In the genomic region with DNA sequence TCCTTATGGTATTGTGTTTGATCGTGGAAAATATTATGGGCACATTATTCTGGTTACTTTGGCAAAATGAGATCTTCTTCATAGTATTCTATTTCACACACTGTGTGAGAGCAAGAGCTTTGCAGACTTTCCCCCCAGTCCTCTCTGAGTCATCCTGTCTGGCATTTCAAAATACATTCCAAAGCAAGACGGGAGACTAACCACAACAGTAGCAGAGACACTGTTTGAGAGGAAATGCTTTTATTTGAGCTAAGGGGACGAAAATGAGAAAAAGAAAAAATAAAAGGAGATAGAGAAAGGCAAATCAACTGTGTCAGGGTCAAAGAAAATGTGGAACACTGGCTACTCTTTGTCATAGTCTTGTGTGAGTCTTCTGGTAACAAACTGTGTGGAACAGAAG, we compare ENCODE assay signal across 15 mouse cellular contexts.
DNase-seq lines count a peak whose midpoint lies in the region; ATAC-seq and TF ChIP-seq lines count a peak whose summit lies in the region.
"Had no signal": no experiment of that assay in that cellular context is flagged by ENCODE, and none has a peak within 500 bp of the region (broad histone marks: within the 10 kb centered on the region; RNA-seq: fewer than 3 reads in every experiment).

No protein-coding gene starts in this region.

- H3K9ac ChIP-seq in heart, postnatal 0 days (replicated peaks; ENCODE audit: low read depth, low read length): no peak overlapping the region
- H3K9ac ChIP-seq: liver, embryonic 15.5 days; stomach, embryonic 15.5 days had no signal

- H3K4me3 ChIP-seq in heart, postnatal 0 days (ENCODE audit: low read depth, low read length): no peak overlapping the region
- H3K4me3 ChIP-seq: hindbrain, embryonic 10.5 days; liver, embryonic 15.5 days; stomach, embryonic 15.5 days had no signal

- no peak for TF ChIP-seq CTCF in heart, postnatal 0 days (IDR thresholded peaks at IDR 0.05; ENCODE audit: low read depth)

- no peaks in the 10 kb centered on the region for H3K9me3 ChIP-seq in heart, postnatal 0 days (replicated peaks; ENCODE audit: control insufficient read depth, low read length)
- H3K9me3 ChIP-seq: hindbrain, embryonic 10.5 days; liver, embryonic 15.5 days; stomach, embryonic 15.5 days had no signal

- DNase-seq in heart, postnatal 0 days (ENCODE audit: low spot score): peak; percentile 10
- DNase-seq in heart, postnatal 25 days (ENCODE audit: low spot score): no peak
- DNase-seq in lung, postnatal 10 days: peak; percentile 4
- DNase-seq in lung, postnatal 4 days: no peak
- peak; percentile 58 for DNase-seq in NIH3T3 (ENCODE audit: low read depth)
- peak; percentile 10 for DNase-seq in skeletal muscle tissue, adult 2 months (ENCODE audit: low read depth, low spot score)
- no peak for DNase-seq in adrenal gland, adult 18-20 months (ENCODE audit: low spot score in 2 of 2)
- DNase-seq: cerebellum, adult 2 months; midbrain, embryonic 14.5 days; thymus, postnatal 36 days had no signal

- H3K4me1 ChIP-seq in heart, postnatal 0 days (ENCODE audit: control insufficient read depth, insufficient read depth): peaks cover 6% of the 10 kb centered on the region; the same call in 1 of the 2 replicates
- H3K4me1 ChIP-seq: hindbrain, embryonic 10.5 days; liver, embryonic 15.5 days; stomach, embryonic 15.5 days had no signal

- intact Hi-C loops in heart, postnatal 25 days (cut with DNase I): no loop called here

- 0 out of 2 replicates have a peak overlapping the region, but pooled peaks have one; percentile 17 for H3K27ac ChIP-seq in heart, postnatal 0 days (ENCODE audit: low read depth)
- H3K27ac ChIP-seq: hindbrain, embryonic 10.5 days; liver, embryonic 15.5 days; macrophage; stomach, embryonic 15.5 days had no signal

- 29% methylated on average over 3 of the region's 3 CpGs for WGBS in heart, postnatal 0 days

- no peaks in the 10 kb centered on the region for H3K27me3 ChIP-seq in heart, postnatal 0 days (ENCODE audit: control insufficient read depth, insufficient read depth, low read length)
- H3K27me3 ChIP-seq: liver, embryonic 15.5 days; stomach, embryonic 15.5 days had no signal

- H3K4me2 ChIP-seq in heart, postnatal 0 days (ENCODE audit: low read depth, low read length): no peak overlapping the region
- H3K4me2 ChIP-seq: liver, embryonic 15.5 days; stomach, embryonic 15.5 days had no signal

- H3K36me3 ChIP-seq in heart, postnatal 0 days (replicated peaks; ENCODE audit: control insufficient read depth, insufficient read depth, low read length): no peaks in the 10 kb centered on the region
- H3K36me3 ChIP-seq: hindbrain, embryonic 10.5 days; liver, embryonic 15.5 days; stomach, embryonic 15.5 days had no signal

- no peak; the same call in 1 of the 2 replicates for ATAC-seq in heart, postnatal 0 days (ENCODE audit: insufficient read depth, low read depth)
- ATAC-seq in cerebellum, adult (ENCODE audit: insufficient number of reproducible peaks, low FRiP score, low TSS enrichment): no peak

- TF ChIP-seq EP300 in heart, postnatal 0 days (IDR thresholded peaks at IDR 0.05; ENCODE audit: low read depth): no peak

Comparison
In these comparisons a context has a peak if more than half of its experiments do, and no peak if none do; other contexts are left out.
1. DNase-seq: peak in heart, postnatal 0 days (single experiment), lung, postnatal 10 days (single experiment), NIH3T3 (single experiment) and skeletal muscle tissue, adult 2 months (single experiment); none in heart, postnatal 25 days (single experiment), lung, postnatal 4 days (0 of 2) and adrenal gland, adult 18-20 months (0 of 2).